Mouse (Mus musculus) G1E (cell line): ENCODE data around the gene Gm4756. TPM values are rescaled to one million over a fixed set of nuclear protein-coding genes. Genes with fewer than 3 reads are reported as not detected.

Experiments used
- ATAC-seq: 2 replicates; pipeline ENCODE4 v1.8.0; 2016; ENCODE audit warnings: mild to moderate bottlenecking; ENCODE audit not compliant: insufficient number of reproducible peaks, poor library complexity, low FRiP score, severe bottlenecking; ENCODE audit errors: extremely low read depth
- DNase-seq: peaks from one replicate; pipeline ENCODE4 v3.0.0; 2012; ENCODE audit warnings: low spot score
- H3K27me3 ChIP-seq: 2 replicates; pipeline ENCODE4 v1.6.1; 2012; ENCODE audit warnings: mild to moderate bottlenecking, low read length, inconsistent platforms; ENCODE audit not compliant: insufficient read depth
- H3K36me3 ChIP-seq: replicated peaks from 2 replicates; pipeline ENCODE3; 2012; ENCODE audit warnings: mild to moderate bottlenecking, inconsistent platforms
- H3K4me1 ChIP-seq: 2 replicates; pipeline ENCODE4 v1.6.1; 2012; ENCODE audit warnings: low read depth, low read length, inconsistent platforms, mixed read lengths; ENCODE audit not compliant: insufficient read depth
- H3K4me3 ChIP-seq: 2 replicates; pipeline ENCODE4 v1.5.1; 2012; ENCODE audit warnings: low read depth, mild to moderate bottlenecking, inconsistent platforms, low read length, moderate library complexity, mixed read lengths
- H3K9me3 ChIP-seq: replicated peaks from 2 replicates; pipeline ENCODE4 v1.6.1; 2012; ENCODE audit warnings: inconsistent platforms
- CTCF ChIP-seq: IDR thresholded peaks from 2 replicates; pipeline ENCODE4 v1.5.1; 2012; ENCODE audit warnings: low read depth, low read length, inconsistent platforms, mixed read lengths
- GATA1 ChIP-seq: IDR thresholded peaks from 2 replicates; pipeline ENCODE4 v1.6.1; 2012; ENCODE audit warnings: borderline replicate concordance, low read length, inconsistent platforms, mixed read lengths
- GATA2 ChIP-seq: IDR thresholded peaks from 2 replicates; pipeline ENCODE4 v1.6.1; 2012; ENCODE audit warnings: low read depth, low read length, inconsistent platforms, borderline replicate concordance
- POLR2AphosphoS5 ChIP-seq: IDR thresholded peaks from 2 replicates; pipeline ENCODE4 v1.6.1; 2012; ENCODE audit warnings: low read depth, low read length, inconsistent platforms; ENCODE audit not compliant: insufficient replicate concordance
- TAL1 ChIP-seq: conservative IDR thresholded peaks from 2 replicates; pipeline ENCODE4 v1.6.1; 2012; ENCODE audit warnings: low read depth, low read length, inconsistent platforms, mixed read lengths
- polyA plus RNA-seq: library from polyadenylated mRNA; stranded (reverse); fragments of >175 nt; gene quantifications from 2 replicates; pipeline ENCODE4 v1.2.3, GENCODE M21; 2012
- total RNA-seq, 2 experiments: library from RNA; stranded (forward) in 1 of 2; stranded (reverse) in 1 of 2; fragments of 200-1000 nt in 1 of 2; fragments of >200 nt in 1 of 2; fragmentation: Nextera tagmentation in 1 of 2; gene quantifications; 2 replicates each; pipeline ENCODE4 v1.2.3; 2014 to 2017

The Gm4756 gene
- total and polyA plus RNA-seq, 3 experiments: 0.16 TPM; not detected in 2

- H3K4me1 ChIP-seq: peaks cover 6% of the 10 kb centered on the region; the same call in 1 of the 2 replicates
- no peaks in the 10 kb centered on the region for H3K9me3 ChIP-seq
- no peak for TF ChIP-seq GATA2
- no peak for TF ChIP-seq POLR2AphosphoS5
- H3K27me3 ChIP-seq: peaks cover 10% of the 10 kb centered on the region
- H3K4me3 ChIP-seq: no peak overlapping the region
- no peak for ATAC-seq
- no peaks in the 10 kb centered on the region for H3K36me3 ChIP-seq
- DNase-seq: no peak
Measured at GRCm38 (mm10) chr12:72683612-72684011, 34.2 kb upstream of the Gm4756 start.

GRCm38 (mm10) chr12:72682511-72683282 lies 33.2 kb upstream of the Gm4756 start:
- H3K27me3 ChIP-seq: peaks cover 10% of the 10 kb centered on the region
- no peaks in the 10 kb centered on the region for H3K9me3 ChIP-seq
- no peak for DNase-seq
- no peak for TF ChIP-seq POLR2AphosphoS5
- no peak for TF ChIP-seq CTCF
- no peak for TF ChIP-seq TAL1
- no peak for TF ChIP-seq GATA1
- no peak for TF ChIP-seq GATA2
- H3K4me3 ChIP-seq: no peak overlapping the region
- no peaks in the 10 kb centered on the region for H3K36me3 ChIP-seq
- no peak for ATAC-seq
- peaks cover 6% of the 10 kb centered on the region; the same call in 1 of the 2 replicates for H3K4me1 ChIP-seq

GRCm38 (mm10) chr12:72681919-72682318 lies 32.5 kb upstream of the Gm4756 start:
- Histone ChIP-seq H3K4me3 (no peak overlapping the region), H3K4me1 (peaks cover 6% of the 10 kb centered on the region; the same call in 1 of the 2 replicates), H3K9me3 (no peaks in the 10 kb centered on the region), H3K36me3 (no peaks in the 10 kb centered on the region), H3K27me3 (peaks cover 10% of the 10 kb centered on the region)
- TF ChIP-seq CTCF (no peak), GATA1 (no peak), TAL1 (no peak), POLR2AphosphoS5 (no peak), GATA2 (no peak)
- DNase-seq (no peak), ATAC-seq (no peak)

- DNase-seq: no peak
- H3K27me3 ChIP-seq: peaks cover 11% of the 10 kb centered on the region
- H3K4me3 ChIP-seq: no peak overlapping the region
- ATAC-seq: no peak
- peaks cover 6% of the 10 kb centered on the region; the same call in 1 of the 2 replicates for H3K4me1 ChIP-seq
- TF ChIP-seq TAL1 (no peak), CTCF (0 out of 2 replicates have a peak, but pooled peaks have one; percentile 16)
- H3K9me3 ChIP-seq: no peaks in the 10 kb centered on the region
- no peaks in the 10 kb centered on the region for H3K36me3 ChIP-seq
Measured at GRCm38 (mm10) chr12:72679635-72680034, 30.2 kb upstream of the Gm4756 start.

GRCm38 (mm10) chr12:72674820-72675219 lies 25.4 kb upstream of the Gm4756 start:
- H3K4me3 ChIP-seq: no peak overlapping the region
- H3K36me3 ChIP-seq: no peaks in the 10 kb centered on the region
- peaks cover 5% of the 10 kb centered on the region for H3K27me3 ChIP-seq
- no peaks in the 10 kb centered on the region for H3K4me1 ChIP-seq
- ATAC-seq (no peak), DNase-seq (no peak)
- H3K9me3 ChIP-seq: no peaks in the 10 kb centered on the region
- no peak for TF ChIP-seq POLR2AphosphoS5
- TF ChIP-seq GATA1: no peak
- no peak for TF ChIP-seq TAL1
- no peak for TF ChIP-seq GATA2
- TF ChIP-seq CTCF: no peak

GRCm38 (mm10) chr12:72674079-72674797 lies 24.8 kb upstream of the Gm4756 start:
- Histone ChIP-seq H3K36me3 (no peaks in the 10 kb centered on the region), H3K27me3 (peaks cover 5% of the 10 kb centered on the region), H3K9me3 (no peaks in the 10 kb centered on the region), H3K4me3 (no peak overlapping the region), H3K4me1 (no peaks in the 10 kb centered on the region)
- TF ChIP-seq TAL1: no peak
- no peak for TF ChIP-seq GATA1
- no peak for TF ChIP-seq CTCF
- TF ChIP-seq POLR2AphosphoS5: no peak
- TF ChIP-seq GATA2: no peak
- DNase-seq (no peak), ATAC-seq (no peak)
